Mouse (Mus musculus) adipocyte (in vitro differentiated cells): ENCODE results near the gene Utp4.
A peak's percentile ranks its signal among the peaks of the same experiment; 100 is the strongest.
"Not testable (repeated sequence)": the region's sequence is repeated elsewhere in the genome, so short reads cannot be mapped to it uniquely, and the experiment has no call there.

Source experiments
- DNase-seq: peaks from one replicate; pipeline ENCODE4 v3.0.0-alpha.2; 2016; ENCODE audit warnings: low spot score

Gene Utp4

DNA sequence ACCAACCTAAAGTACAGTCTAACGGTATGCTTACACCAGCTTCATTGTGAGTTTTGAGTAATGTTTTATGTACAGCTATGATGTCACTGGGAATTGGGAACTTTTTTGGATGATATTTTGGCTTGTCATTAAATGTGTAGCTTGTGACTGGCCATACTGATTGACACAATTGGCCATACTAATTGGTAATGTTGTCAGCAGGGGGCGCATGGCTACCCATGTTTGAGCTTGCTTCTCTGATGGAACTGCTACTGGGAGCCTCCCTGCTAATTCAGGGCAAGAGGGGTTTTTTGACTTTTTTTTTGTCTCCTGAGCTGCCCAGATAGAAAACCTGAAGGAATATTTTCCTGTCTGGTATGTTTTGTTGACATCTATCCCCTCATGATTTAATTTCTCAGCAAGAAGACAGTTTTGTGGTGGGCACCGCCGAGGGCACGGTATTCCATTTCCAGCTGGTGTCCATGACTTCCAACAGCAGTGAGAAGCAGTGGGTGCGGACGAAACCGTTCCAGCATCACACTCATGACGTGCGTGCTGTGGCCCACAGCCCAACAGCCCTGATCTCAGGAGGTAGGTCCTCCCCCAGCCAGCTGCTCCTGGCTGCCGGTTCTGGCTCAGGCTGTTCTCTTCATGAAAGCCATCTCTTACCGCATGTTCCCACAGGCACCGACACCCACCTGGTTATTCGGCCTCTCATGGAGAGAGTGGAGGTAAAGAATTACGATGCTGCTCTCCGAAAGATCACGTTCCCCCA lies 12.5 kb downstream of the Utp4 start:
- no peak for DNase-seq

DNA sequence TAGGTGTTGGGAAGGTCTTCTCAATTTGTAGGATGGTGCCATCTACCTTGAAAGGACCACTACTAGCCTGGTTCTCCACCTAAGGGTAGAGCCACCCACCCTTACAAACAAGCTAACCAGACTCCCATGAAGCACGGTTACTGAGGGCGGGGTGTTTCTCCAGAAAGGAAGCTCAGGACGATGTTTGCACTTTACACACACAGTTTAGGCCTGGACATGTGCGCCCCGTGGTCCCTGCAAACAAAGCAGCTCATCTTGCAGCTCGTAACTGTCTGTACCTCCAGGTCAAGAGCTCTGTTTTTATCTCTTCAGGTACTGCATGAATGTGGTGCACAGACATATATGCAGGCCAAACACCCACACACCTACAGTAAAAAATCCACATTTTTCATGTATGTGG lies 13.2 kb downstream of the Utp4 start:
- no peak for DNase-seq

- DNase-seq = no peak
Measured at GRCm38 (mm10) chr8:106907450-106907849, 14.0 kb downstream of the Utp4 start.

DNA sequence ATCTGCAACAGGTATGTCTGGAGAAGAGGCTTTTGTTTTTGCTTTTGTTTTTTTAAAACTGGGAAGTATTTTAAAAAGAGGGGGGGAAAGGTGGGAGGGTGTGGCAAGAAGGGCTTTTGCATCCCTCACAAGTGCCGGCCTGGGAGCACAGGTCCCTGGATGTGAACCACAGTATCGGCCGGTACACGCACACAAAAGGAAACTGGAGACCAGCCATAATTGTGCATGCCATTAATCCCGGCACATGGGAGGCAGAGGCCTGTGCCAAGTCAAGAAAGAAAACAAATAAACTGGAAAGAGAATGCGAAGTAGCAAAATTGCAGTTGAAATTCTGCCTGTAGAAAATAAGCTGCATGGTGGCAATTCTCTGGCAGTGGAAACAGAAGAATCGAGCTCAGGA lies 14.9 kb downstream of the Utp4 start:
- no peak for DNase-seq

DNA sequence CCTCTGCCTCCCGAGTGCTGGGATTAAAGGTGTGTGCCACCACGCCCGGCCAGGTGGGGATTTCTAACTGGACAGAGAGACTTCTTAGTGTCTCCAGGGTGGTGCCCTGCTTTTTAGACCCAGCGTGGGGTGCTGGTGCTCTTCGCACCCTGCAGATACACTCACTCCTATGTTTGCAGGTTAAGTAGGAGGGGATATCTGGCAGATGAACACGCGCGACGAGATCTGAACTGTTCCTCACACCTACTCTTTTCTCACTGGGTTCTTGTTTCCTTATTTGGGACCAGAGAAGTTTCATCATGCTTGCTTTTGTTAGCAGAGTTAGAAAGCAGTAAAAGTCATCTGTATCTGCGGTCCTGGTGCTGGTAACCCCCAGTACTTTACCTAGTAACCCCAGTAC lies 20.2 kb downstream of the Utp4 start:
- DNase-seq = no peak

DNA sequence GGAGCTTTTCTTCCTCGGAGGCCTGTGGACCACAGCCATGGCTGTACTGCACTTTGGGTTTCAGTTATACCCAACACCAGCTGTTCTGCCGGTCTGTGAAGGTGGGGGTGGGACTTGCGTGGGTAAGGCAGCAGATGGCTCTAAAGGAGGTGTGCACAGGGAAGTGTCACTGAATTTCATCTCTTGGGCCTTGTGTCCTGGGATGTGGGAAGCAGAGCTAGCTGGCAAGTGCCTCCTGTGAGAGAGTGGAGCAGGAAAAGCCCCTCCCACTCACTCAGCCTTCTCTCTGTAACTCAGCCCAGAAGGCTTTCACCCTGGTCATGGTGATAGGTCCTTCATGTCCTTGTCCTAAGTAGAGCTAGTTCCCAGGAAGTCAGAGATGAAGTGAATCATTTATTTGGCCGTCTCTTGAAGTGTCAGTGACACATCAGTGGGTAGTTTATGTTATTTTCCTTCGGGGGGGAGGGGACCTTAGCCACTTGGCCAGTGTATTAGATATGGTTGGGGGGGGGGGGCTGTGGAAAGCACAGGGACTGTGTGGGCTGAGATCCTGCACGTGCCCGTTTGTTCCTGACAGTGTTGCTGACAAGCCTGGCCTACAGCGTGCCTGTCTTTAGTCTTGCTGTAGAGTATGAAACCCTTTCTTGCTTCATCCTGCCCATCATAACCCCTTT lies 26.4 kb downstream of the Utp4 start:
- DNase-seq = no peak

GRCm38 (mm10) chr8:106920395-106920741 lies 26.9 kb downstream of the Utp4 start:
- DNase-seq = no peak

DNA sequence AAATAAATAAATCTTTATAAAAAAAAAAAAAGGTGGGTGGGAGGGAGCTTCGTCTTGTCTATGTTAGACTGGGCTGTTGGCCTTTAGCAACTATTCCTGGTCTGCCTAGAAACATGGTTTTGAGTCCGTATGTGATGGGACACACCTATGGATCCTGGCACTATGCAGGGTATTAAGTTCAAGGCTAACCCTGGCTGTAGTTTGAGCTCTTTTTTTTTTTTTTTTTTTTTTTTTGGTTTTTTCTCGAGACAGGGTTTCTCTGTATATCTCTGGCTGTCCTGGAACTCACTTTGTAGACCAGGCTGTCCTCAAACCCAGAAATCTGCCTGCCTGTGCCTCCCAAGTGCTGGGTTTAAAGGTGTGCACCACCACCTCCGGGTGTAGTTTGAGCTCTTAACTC lies 30.6 kb downstream of the Utp4 start:
- no peak for DNase-seq

DNA sequence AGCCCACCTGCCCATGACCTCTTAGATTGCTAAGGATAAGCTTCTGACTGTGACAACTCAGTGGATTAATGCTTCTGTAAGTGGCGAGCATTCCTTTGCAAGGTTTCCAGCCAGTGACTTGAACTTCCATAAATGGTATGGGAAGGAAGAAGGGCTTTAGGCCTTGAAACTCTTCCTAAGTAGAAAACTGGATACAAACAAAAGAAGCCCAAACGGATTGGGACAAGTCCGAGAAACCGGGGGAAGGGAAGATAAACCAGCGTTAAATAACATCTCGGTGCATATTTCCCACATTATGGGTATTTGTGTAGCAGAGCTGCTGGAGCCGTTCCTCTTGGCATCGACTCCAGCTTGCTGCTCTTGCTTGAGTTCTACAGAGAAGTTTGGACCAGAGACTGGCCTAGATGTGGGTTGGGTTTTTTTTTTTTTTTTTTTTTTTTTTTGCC lies 31.5 kb downstream of the Utp4 start:
- DNase-seq = peak; percentile 94

- no peak for DNase-seq
Measured at GRCm38 (mm10) chr8:106925446-106925845, 32.0 kb downstream of the Utp4 start.

GRCm38 (mm10) chr8:106927247-106927646 lies 33.8 kb downstream of the Utp4 start:
- no peak for DNase-seq

- DNase-seq = not testable (repeated sequence)
Measured at GRCm38 (mm10) chr8:106928182-106928581, 34.7 kb downstream of the Utp4 start.

- peak; percentile 99 for DNase-seq
Measured at GRCm38 (mm10) chr8:106929155-106929913, 35.9 kb downstream of the Utp4 start.

DNA sequence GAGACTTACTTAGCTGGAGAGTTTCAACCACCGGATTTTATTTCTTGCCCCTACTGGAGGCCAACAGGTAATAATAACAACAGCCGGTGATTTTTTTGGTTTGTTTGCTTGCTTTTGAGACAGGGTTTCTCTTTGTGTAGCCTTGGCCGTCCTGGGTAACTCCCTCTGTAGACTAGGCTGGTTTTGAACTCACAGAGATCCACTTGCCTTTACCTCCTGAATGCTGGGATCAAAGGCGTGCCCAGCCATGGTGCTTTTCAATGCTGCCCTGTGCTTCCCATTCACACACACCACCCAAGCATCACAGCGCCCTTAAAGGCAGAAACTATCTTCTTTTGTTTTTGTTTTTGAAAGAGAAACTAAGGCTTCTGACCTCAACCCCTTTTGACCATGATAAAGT lies 36.5 kb downstream of the Utp4 start:
- DNase-seq = no peak

DNA sequence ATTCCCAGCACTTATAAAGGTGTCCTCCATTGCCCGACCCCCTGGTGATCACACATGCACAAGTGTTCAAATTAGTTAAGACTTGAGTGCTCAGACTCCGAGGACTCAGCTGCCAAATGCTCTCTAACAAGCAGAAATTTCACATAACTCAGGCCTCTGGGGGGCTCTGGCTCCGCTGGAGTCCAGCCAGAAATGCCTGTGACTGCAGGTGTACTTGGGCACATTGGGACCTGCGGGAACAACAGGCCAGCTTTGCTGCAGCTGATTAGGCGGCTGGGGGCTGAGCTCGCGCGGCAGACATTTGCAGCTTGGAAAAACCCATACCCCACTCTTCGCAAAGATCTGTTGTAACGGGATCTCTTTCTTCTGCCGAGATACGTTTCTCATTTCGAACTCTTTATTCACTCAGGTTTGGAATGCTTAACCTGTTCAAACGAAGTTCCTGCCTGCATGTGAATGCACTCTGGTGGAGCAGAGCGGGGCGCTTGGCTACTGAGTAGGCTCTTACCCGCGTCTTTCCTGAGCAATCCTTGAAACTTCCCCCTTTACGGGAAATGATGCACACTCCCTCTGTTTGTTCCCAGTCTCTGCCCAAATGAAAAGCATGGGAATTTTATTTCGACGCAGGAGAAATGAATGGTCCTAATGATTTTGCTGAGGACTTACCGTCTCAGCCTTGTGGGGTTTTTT lies 39.1 kb downstream of the Utp4 start:
- no peak for DNase-seq

DNA sequence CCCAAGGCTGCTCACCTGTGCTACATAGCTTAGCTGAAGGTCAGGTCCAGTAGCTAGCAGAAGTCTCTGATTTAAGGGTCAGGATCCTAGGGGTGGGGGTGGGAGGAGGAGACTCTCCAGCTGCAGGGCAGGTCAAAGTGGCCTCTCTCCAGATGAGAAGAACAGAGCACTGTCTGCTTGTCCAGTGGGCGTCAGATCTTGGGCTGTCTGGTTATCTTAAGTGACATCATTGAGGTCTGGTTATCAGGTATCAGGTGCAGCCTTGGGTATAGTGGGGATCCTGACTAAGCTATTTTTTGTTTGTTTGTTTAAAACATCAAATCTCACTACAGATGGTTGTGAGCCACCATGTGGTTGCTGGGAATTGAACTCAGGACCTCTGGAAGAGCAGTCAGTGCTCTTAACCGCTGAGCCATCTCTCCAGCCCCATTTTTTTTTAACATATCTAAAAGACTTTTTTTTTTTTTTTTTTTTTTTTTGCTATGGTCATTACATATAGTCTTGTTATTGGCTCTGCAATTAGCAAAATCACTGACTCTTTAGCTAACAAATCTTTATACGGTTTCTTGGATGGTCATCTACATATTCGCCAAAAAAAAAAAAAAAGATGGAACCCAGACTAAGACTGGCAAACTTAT lies 40.2 kb downstream of the Utp4 start:
- no peak for DNase-seq

DNA sequence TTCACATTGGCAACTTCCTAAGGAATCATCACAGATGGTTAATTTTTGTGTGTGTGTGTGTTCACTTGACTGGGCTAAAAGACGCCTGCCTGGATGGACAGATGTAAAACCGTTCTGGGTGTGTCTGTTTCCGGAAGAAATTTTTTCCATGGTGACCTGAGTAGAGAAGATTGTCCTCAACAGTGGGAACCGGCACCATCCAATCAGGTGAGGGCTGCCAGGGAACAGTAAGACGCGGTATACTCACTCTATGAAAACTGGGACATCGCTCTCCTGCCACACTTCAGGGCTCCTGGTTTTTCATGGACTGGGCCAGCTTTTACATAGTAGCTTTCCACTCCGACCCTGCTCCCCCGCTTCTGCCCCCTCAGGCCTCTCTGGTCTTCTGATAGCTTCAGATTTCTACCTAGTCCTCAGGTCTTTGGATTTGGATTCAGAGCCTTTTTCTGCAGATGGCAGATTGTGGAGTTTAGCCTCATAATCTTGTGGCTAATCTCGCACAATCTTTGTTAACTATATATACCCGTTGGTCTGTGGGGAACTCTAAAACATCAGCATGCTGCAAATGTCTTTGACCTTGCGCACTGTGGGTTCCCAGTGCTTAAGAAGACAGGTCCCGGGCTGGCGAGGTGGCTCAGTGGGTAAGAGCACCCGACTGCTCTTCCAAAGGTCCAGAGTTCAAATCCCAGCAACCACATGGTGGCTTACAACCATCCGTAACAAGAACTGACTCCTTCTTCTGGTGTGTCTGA lies 41.0 kb downstream of the Utp4 start:
- DNase-seq = no peak

GRCm38 (mm10) chr8:106935324-106935869 lies 42.0 kb downstream of the Utp4 start, which contains the start of gene Sntb2:
Gene Sntb2, plus strand, starts transcription at chr8:106935750.
- DNase-seq = peak; percentile 97

GRCm38 (mm10) chr8:106935899-106936477 lies 42.6 kb downstream of the Utp4 start:
- peak; percentile 65 for DNase-seq

DNA sequence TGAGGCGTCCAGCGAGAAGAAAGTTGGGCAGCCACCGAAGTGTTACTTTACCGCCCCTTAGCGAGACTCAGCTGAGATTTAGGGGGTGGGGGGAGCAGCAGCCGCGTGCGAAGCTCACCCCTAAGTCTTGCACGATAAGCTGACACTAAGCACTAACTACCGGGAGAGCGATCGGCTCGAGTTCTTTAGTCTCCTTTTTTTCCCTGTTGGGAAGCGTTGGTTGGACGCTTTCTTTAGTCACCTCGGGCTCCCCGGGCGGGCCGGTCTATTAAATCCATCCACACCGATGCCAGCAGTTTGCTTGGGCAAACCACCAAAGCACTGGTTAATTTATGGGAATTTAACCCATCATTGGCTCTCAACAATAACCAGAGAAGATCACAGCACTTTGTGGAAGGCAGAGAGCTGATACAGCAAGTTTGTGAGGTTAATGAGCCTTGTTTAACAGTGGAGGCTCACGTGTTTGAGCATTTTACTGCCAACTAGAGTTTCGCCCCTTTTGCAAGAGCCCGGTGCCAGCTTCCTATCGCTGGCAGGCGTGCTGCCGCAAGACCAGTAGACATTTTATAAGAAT lies 43.1 kb downstream of the Utp4 start:
- DNase-seq = peak; percentile 76
